Mouse (Mus musculus) brain, embryonic 14.5 days (tissue): ENCODE results near the gene Cnpy1. TPM values are rescaled to one million over a fixed set of nuclear protein-coding genes. Genes with fewer than 3 reads are reported as not detected.
A peak's percentile ranks its signal among the peaks of the same experiment; 100 is the strongest.

Experiments used
- DNase-seq: peaks from one replicate; pipeline ENCODE4 v3.0.0-alpha.2; 2011; ENCODE audit warnings: low read depth
- CTCF ChIP-seq: fragments of 200-500 bp; IDR thresholded peaks from 2 replicates; pipeline ENCODE4 v1.5.1; 2012; ENCODE audit warnings: inconsistent platforms, mild to moderate bottlenecking, moderate library complexity, borderline replicate concordance; ENCODE audit not compliant: insufficient read depth, insufficient read length; ENCODE audit errors: extremely low read depth
- POLR2A ChIP-seq: fragments of 200-500 bp; IDR thresholded peaks from 2 replicates; pipeline ENCODE4 v1.6.1; 2012; ENCODE audit warnings: mild to moderate bottlenecking, inconsistent platforms, borderline replicate concordance; ENCODE audit not compliant: poor library complexity, insufficient read depth, insufficient read length, severe bottlenecking; ENCODE audit errors: extremely low read depth
- polyA plus RNA-seq: library from polyadenylated mRNA; depleted of rRNA; stranded (reverse); fragments of >200 nt; gene quantifications from 2 replicates; pipeline ENCODE4 v1.2.3, GENCODE M21; 2012

Gene Cnpy1
- polyA plus RNA-seq, 1 experiment: 54.6 TPM

GRCm38 (mm10) chr5:28262070-28262469, 16.5 kb upstream of the Cnpy1 start:
- no peak for DNase-seq
- no peak for TF ChIP-seq POLR2A
- no peak for TF ChIP-seq CTCF

GRCm38 (mm10) chr5:28259939-28260338, 14.3 kb upstream of the Cnpy1 start:
- TF ChIP-seq CTCF: no peak
- TF ChIP-seq POLR2A: no peak
- no peak for DNase-seq

GRCm38 (mm10) chr5:28259385-28259784, 13.8 kb upstream of the Cnpy1 start:
- TF ChIP-seq POLR2A (no peak), CTCF (no peak)

GRCm38 (mm10) chr5:28257816-28258215, 12.2 kb upstream of the Cnpy1 start:
- TF ChIP-seq CTCF (no peak), POLR2A (no peak)
- DNase-seq: no peak

More at GRCm38 (mm10) chr5:28259385-28259784, 13.8 kb upstream of the Cnpy1 start:
- DNase-seq: no peak

GRCm38 (mm10) chr5:28252999-28253398, 7.4 kb upstream of the Cnpy1 start:
- no peak for TF ChIP-seq POLR2A
- TF ChIP-seq CTCF: no peak
- no peak for DNase-seq

- DNase-seq: no peak
- TF ChIP-seq POLR2A (no peak), CTCF (no peak)
These were observed 6.7 kb upstream of the Cnpy1 start for GRCm38 (mm10) chr5:28252260-28252659.

GRCm38 (mm10) chr5:28251211-28251764, 5.7 kb upstream of the Cnpy1 start:
- TF ChIP-seq POLR2A (no peak), CTCF (no peak)
- peak; percentile 49 for DNase-seq

GRCm38 (mm10) chr5:28250479-28250878, 4.9 kb upstream of the Cnpy1 start:
- TF ChIP-seq CTCF (no peak), POLR2A (no peak)
- no peak for DNase-seq

GRCm38 (mm10) chr5:28245121-28245520, 485 bp downstream of the Cnpy1 start:
- DNase-seq: no peak
- TF ChIP-seq CTCF: no peak
- no peak for TF ChIP-seq POLR2A

- TF ChIP-seq CTCF (no peak), POLR2A (no peak)
- DNase-seq: no peak
These were observed 2.0 kb downstream of the Cnpy1 start for GRCm38 (mm10) chr5:28243501-28244177.

GRCm38 (mm10) chr5:28241423-28241822, 4.2 kb downstream of the Cnpy1 start:
- TF ChIP-seq POLR2A (no peak), CTCF (no peak)
- DNase-seq: no peak

GRCm38 (mm10) chr5:28239829-28240228, 5.8 kb downstream of the Cnpy1 start:
- TF ChIP-seq POLR2A (no peak), CTCF (no peak)
- no peak for DNase-seq

- no peak for DNase-seq
- no peak for TF ChIP-seq CTCF
- no peak for TF ChIP-seq POLR2A
These were observed 6.7 kb downstream of the Cnpy1 start for GRCm38 (mm10) chr5:28238876-28239275.

GRCm38 (mm10) chr5:28238152-28238551, 7.5 kb downstream of the Cnpy1 start:
- peak; percentile 38 for DNase-seq

More at GRCm38 (mm10) chr5:28238152-28238551, 7.5 kb downstream of the Cnpy1 start:
- TF ChIP-seq CTCF (peak; percentile 58), POLR2A (no peak)
